Mouse (Mus musculus) kidney, adult 2 months (tissue): ENCODE data around the gene Cxcl10.

Source experiments
- CTCF ChIP-seq: fragments of 200-500 bp; conservative IDR thresholded peaks from 2 replicates; pipeline ENCODE4 v1.5.1; 2011; ENCODE audit warnings: low read depth, mild to moderate bottlenecking, control low read depth, low read length, moderate library complexity, mixed read lengths; ENCODE audit not compliant: insufficient read depth, insufficient read length
- POLR2A ChIP-seq: fragments of 200-500 bp; IDR thresholded peaks from one replicate; pipeline ENCODE4 v1.6.1; 2011; ENCODE audit warnings: low read depth, low read length, control low read depth

- TF ChIP-seq CTCF = no peak
- TF ChIP-seq POLR2A = no peak
Measured at GRCm38 (mm10) chr5:92313776-92314175, 34.9 kb downstream of the Cxcl10 start.
